Mouse (Mus musculus): ENCODE measurements around the gene Gpr158.

The Gpr158 gene

DNA sequence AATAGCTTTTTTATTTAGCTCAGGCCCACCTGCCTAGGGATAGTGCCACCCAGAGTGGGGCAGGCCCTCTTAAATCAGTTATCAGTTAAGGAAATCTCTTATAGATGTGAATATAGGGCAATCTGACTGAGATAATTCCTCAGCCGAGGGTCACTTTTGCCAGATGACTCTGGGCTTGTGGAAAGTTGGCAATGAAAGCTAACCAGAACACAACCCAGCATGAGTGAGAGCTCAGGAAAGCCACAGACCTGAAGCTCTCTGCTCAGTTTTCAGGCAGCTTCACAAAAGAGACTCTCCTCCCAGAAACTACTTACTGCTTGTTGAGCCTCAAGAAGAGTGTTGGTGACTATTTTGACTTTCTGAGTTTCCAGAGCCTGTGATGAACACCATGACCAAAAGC is 264.8 kb downstream of the Gpr158 start:
- DNase-seq (ENCODE audit: low read depth) = no peak

DNA sequence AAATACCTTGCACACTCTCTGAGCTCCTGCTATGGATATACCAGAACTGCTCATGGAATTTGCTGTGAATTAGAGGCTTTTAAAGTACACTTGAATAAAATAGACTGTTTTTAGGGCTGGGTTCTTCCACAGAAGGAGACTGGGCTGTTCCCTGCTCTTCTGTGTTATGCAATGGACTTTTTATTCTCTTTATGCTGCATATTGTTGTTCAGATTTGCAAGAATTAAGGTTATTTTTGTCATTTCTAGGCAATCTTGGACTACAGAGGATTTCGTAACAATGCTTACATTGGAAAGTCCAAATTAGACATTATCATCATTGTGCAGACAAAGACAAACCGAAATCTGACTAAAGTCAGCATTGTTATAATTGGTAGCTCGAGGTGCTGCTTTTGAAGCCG is 298.4 kb downstream of the Gpr158 start:
- DNase-seq (ENCODE audit: low read depth) = no peak

DNA sequence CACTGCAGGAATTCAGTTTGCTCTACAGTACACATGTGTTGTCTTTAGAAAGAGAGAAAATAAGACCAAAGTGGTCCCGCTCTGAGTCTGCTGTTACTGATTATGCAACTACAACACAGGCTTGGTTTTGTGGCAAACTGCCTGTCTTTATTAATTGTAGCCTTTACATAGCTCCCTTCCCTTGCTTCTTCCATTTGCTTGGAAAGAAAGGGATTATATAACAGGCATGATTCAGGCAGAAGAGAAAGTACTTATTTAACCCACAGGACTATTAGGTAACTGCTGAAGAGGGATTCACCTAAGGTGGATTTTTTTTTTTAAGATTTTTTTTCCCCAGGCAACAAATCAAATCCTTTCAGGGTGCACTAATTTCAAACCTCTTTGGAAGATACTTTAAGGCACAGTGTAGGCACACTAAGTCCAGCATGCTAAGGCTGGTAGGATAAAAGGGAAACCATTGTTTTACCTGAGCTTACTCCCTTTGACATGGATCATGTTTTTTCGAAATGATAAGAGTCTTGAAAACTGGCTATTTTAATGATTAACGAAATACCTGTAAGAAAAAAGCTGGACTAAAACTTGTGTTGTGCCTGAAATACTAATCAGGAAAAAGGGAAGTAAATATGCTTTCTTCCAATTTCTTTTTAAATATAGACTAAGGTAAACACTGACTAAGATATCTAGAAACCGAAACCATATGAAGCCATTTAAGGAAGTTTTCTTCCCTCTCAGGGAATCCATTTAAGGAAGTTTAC is 308.9 kb downstream of the Gpr158 start:
- DNase-seq (ENCODE audit: low read depth) = no peak

DNA sequence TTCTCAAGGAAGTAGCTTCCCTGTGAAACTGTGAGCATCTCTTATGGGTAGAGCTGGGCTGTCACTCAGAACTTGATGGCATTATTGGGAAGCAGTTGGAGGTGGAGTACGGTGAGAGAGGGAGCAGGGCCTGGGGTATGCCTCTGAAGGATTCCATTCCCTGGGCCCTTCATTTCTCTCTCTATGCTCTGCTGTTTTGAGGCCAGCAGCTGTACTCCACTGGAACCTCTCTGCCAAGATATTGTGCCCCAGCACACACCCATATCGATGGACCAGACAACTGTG is 309.4 kb downstream of the Gpr158 start:
- no peak for DNase-seq (ENCODE audit: low read depth)

DNA sequence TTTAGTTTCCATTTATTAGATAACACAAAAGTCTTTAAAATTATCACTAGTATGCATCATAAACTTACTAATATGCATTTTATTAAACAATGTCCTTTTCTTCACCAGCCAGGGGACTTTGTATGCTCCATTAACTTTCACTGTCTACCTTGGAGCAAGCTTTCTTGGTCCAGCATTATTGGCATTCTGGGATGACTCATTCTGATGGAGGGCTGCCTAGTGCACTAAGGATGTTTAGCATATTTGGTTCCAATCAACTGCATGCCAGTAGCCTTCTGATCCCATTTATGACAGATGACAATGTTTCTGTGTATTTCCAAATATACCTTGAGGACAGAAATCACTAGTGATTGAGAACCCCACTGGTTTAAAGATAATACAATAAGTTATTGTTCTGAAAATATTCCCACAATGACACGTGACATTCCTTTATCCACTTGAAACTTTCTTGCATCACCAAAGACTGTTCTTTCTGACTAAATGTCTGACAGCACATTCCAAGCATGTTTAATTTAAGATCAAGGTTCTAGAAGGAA is 313.5 kb downstream of the Gpr158 start:
- no peak for DNase-seq (ENCODE audit: low read depth)

DNA sequence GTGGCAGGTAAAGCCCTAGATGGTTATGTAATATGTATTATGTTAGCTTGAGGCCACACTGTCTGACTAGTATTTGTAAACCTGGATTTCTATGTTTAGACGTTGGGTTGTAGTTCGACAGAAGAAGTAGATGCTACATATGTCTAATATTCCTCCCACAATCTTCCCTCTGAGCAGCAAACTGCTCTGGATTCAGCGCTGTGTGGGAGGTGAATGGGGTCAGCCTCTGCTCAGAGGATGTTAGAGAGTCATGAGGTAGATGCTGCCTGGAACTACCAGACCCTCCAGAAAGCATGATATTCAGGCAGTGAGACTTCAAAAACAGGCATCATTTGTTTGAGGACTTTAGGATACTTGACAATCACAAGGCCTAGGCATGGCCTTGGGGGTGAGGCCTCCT is 317.4 kb downstream of the Gpr158 start:
- no peak for DNase-seq (ENCODE audit: low read depth)

DNA sequence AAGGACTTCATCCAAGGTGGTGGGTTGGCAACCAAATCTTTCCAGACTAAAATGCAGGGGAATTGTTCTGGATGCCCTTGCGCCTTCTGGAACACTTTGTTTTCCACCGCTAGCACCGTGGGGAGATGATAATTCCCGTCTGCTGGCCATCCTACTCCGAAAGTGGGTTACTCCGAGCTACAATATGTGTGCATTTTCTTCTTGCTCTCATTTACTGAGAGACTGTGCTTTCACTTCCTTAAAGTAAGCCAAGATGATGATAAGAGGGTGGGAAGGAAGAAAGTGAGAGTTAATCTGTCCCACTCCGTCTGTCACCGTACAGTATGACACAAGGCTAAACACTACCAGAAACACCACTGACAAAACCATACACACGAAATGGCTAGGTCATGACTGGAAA is 325.8 kb downstream of the Gpr158 start:
- no peak for DNase-seq (ENCODE audit: low read depth)

DNA sequence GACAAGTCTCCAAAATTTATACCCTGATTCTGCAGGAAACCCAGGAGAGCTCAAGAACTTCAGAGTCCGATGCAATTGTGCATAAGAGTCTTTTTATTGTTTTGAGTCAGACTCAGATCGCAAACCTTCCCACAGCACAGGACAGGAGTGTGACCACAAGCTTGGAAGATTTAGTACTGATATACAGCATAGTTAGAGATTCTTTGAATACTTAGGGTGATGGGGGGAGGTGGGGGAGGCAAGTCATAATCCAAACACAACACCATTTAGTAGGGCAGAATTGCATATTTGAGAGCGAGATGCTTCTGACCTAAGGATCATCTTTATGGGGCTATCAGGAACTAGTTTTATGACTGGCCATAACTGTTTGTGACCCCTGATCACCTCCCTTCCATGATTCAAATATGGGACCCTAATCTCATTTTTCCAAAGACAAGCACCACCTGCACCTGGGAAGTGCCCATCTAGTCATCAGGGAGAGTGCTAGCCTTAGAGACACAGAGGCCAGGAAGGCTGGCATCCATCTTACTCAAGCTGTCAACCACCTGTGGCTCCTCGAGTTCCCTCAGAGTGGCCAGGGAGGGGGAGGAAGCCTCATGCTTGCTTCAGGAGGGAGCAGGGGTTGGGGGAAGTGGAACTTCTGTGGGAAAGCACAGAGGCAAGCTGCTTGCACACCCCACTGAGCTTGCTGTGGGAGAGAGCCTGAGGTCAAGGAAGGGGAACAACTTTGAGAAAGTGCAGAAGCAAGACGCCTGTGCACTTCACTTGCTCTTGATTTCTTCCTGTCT is 326.7 kb downstream of the Gpr158 start:
- DNase-seq (ENCODE audit: low read depth) = no peak

DNA sequence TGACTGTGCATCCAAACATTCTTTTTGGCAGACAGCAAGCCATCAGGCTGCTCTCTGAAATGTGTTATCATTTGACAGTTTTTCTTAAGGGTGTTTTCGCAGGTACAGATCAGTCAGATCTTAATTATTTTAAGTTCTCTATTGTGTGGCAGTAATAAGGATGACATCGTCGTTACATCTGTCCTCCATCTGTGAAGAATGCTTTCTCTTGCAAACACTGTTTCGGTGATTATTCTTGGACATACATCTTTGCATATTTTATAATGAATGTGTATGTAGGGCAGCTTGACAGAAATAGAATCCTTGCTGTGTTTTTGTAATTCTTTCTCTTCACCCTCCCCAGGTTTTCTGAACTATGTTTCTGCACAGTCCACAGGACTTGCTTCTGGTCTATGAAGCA is 360.7 kb downstream of the Gpr158 start:
- DNase-seq (ENCODE audit: low read depth) = no peak

DNA sequence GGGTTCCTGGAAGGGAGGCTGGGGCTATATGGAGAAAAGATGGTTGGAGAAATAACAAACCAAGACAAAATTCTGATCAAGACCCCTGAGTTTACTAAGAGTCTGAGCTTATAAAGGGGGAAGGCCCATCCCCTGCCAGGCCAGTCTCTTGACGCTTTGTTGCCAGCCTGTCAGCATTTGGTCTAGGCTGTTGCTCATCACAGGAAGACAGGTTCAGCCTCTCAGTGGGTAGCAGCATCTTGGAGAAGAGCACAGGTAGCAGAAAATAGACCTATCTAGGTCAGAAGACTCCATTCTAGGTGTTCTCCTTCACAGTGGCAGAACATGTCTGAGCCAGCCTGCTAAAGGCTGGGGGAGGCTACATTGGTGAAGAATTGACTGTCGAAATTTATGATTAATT is 416.4 kb downstream of the Gpr158 start:
- DNase-seq (ENCODE audit: low read depth) = no peak

DNA sequence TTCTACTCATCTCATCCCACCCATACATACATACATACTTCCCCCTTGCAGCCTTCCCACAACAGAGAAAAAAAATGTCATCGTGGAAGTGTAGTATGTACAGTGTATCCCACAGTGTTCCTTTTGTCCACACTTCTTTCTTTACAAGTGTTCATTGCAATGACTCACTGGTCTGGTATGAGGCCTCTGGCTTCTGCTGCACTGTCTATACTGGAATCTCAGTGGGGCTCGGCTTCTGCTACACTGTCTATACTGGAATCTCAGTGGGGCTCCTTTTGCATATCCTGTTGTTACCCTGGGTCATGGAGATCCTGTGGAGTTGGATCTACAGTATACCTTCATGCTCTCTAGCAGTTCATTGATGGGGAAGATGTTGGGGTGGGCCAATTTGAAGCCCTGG is 425.8 kb downstream of the Gpr158 start:
- no peak for DNase-seq (ENCODE audit: low read depth)

DNA sequence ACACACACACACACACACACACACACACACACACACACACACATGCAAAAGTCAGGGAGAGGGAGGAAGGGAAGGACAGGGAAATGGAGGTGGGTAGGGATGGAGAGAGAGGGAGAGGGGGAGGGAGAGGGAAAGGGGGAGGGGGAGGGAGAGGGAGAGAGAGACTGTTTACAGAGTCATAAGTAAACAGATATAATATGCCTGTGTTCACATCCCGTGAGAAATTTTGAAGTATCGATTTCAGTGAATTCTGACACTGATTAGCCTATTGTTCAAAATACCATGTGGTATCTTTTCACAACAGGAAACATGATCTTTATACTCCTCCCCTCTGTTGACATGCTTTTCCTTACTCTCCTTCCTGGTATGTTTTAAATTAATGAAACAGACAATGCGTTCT is 432.3 kb downstream of the Gpr158 start:
- DNase-seq (ENCODE audit: low read depth) = no peak

DNA sequence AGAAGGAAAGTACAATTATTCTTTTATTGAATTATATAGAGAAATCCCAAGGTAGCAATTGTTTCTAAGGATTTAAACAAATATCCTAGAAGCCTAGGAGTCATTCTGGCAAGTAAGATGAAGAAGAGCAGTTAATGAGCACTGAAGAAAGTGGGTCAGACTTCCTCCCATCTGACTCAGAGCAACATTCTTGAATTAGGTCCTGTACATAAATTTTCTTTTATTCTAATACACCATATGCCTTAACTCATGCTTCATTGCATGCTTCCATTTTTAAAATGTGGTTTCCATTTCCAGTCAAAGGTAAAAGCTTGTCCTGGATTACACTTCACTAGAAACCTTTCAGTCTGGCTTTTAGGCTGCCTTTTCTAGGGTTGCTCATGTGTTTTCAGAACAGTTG is 432.7 kb downstream of the Gpr158 start:
- DNase-seq (ENCODE audit: low read depth) = no peak

DNA sequence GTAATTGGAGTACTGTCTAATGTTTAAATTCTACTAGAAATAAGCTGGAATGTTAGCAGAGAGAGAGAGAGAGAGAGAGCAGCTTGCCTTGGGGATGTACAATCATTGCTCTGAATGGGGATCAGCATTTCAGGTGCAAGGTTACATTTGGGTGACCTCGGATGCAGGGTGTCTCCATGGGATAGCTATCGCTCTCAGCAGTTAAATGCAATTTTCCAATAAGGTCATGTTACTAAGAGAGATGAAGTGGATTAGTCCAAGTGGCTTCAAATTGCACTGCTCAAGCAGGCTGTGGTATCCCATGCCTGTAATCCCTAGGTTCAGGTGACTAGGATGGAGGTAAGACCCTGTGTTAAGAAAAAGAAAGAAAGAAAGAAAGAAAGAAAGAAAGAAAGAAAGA is 441.2 kb downstream of the Gpr158 start:
- no peak for DNase-seq (ENCODE audit: low read depth)

DNA sequence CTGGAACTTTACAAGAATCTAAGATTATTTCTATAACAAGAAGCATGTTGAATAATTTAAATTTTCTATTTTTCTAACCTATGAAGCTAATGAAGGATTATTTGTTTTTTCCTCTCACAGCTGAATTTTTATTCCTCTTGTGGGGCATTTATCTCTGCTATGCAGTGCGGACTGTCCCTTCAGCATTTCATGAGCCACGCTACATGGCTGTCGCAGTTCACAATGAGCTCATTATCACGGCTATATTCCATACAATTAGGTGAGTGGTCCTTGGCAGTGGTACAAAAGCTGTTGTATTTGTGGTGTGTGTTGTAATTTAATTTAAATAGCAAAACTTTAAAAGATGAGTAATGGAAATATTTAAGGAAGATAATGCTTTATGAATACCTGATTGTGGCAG is 443.1 kb downstream of the Gpr158 start:
- DNase-seq (ENCODE audit: low read depth) = no peak

DNA sequence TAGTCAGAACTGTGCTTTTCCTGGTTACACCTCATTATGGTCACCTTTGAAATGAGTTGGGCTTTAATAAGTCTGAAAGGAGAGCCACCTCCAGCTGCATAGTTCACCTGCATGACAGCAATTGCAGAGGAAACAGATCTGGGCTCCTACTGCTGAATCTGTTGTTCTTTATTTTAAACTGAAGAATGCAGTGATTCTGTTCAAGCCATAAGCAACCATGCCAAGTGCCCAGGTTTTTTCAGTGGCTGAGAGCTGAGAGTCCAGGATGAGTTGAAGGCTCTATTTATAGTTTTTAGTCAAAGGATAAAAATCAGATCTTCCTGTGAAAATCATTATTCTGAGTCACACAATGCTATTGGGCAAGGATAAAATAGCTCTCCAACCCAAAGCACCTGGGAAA is 496.7 kb downstream of the Gpr158 start:
- no peak for DNase-seq (ENCODE audit: low read depth)

All from naive thymus-derived CD4-positive, alpha-beta T cell, adult 2 months (primary cell).